Comparison of ENCODE assay signal across 32 mouse cellular contexts in genomic region chr2:149742661-149743060, GRCm38 (mm10).
"Had no signal": no experiment of that assay in that cellular context is flagged by ENCODE, and none has a peak within 500 bp of the region (broad histone marks: within the 10 kb centered on the region; RNA-seq: fewer than 3 reads in every experiment).

No protein-coding gene starts in this region.

- DNase-seq: left cerebral cortex, postnatal 4 days; liver; liver, embryonic 13.5 days; liver, postnatal 0 days; lung, adult 18-20 months; lung, adult 2 months; lung, embryonic 14.5 days; lung, postnatal 10 days; lung, postnatal 14 days; lung, postnatal 36 days; lung, postnatal 4 days; midbrain, embryonic 14.5 days had no signal

- H3K27ac ChIP-seq: limb, embryonic 10.5 days; limb, embryonic 12.5 days; limb, embryonic 13.5 days; limb, embryonic 15.5 days; liver, embryonic 12.5 days; liver, embryonic 13.5 days; liver, embryonic 14.5 days; liver, embryonic 15.5 days; lung, embryonic 15.5 days; macrophage; midbrain, embryonic 10.5 days; midbrain, embryonic 12.5 days; midbrain, embryonic 13.5 days; midbrain, embryonic 15.5 days; neural tube, embryonic 12.5 days had no signal

- H3K4me2 ChIP-seq: limb, embryonic 12.5 days; limb, embryonic 13.5 days; limb, embryonic 15.5 days; liver, embryonic 11.5 days; liver, embryonic 12.5 days; liver, embryonic 13.5 days; liver, embryonic 15.5 days; lung, embryonic 14.5 days; lung, embryonic 15.5 days; midbrain, embryonic 11.5 days; midbrain, embryonic 12.5 days; midbrain, embryonic 13.5 days; midbrain, embryonic 15.5 days; neural tube, embryonic 12.5 days had no signal

- H3K36me3 ChIP-seq: limb, embryonic 10.5 days; limb, embryonic 12.5 days; limb, embryonic 13.5 days; limb, embryonic 15.5 days; liver, embryonic 12.5 days; liver, embryonic 13.5 days; liver, embryonic 15.5 days; lung, embryonic 15.5 days; midbrain, embryonic 10.5 days; midbrain, embryonic 12.5 days; midbrain, embryonic 13.5 days; midbrain, embryonic 15.5 days; neural tube, embryonic 12.5 days had no signal

- H3K9ac ChIP-seq: limb, embryonic 12.5 days; limb, embryonic 13.5 days; limb, embryonic 15.5 days; liver, embryonic 12.5 days; liver, embryonic 13.5 days; liver, embryonic 14.5 days; liver, embryonic 15.5 days; liver, postnatal 0 days; lung, embryonic 14.5 days; lung, embryonic 15.5 days; midbrain, embryonic 12.5 days; midbrain, embryonic 13.5 days; midbrain, embryonic 15.5 days; neural tube, embryonic 12.5 days had no signal

- H3K4me3 ChIP-seq: limb, embryonic 10.5 days; limb, embryonic 12.5 days; limb, embryonic 13.5 days; limb, embryonic 15.5 days; liver, embryonic 12.5 days; liver, embryonic 13.5 days; liver, embryonic 15.5 days; lung, embryonic 15.5 days; megakaryocyte, embryonic 14.5 days; midbrain, embryonic 10.5 days; midbrain, embryonic 12.5 days; midbrain, embryonic 13.5 days; midbrain, embryonic 15.5 days; myocyte; neural tube, embryonic 12.5 days had no signal

- H3K9me3 ChIP-seq: limb, embryonic 10.5 days; limb, embryonic 12.5 days; limb, embryonic 13.5 days; limb, embryonic 15.5 days; liver, embryonic 13.5 days; lung, embryonic 15.5 days; midbrain, embryonic 10.5 days; midbrain, embryonic 12.5 days; midbrain, embryonic 13.5 days; midbrain, embryonic 15.5 days; neural tube, embryonic 12.5 days had no signal

- H3K4me1 ChIP-seq: limb, embryonic 10.5 days; limb, embryonic 12.5 days; limb, embryonic 13.5 days; limb, embryonic 15.5 days; liver, embryonic 12.5 days; liver, embryonic 13.5 days; liver, embryonic 15.5 days; lung, embryonic 15.5 days; megakaryocyte, embryonic 14.5 days; midbrain, embryonic 10.5 days; midbrain, embryonic 12.5 days; midbrain, embryonic 15.5 days; neural tube, embryonic 12.5 days had no signal

- H3K27me3 ChIP-seq: limb, embryonic 12.5 days; limb, embryonic 13.5 days; limb, embryonic 15.5 days; liver, embryonic 12.5 days; liver, embryonic 13.5 days; liver, embryonic 15.5 days; lung, embryonic 15.5 days; megakaryocyte, embryonic 14.5 days; midbrain, embryonic 12.5 days; midbrain, embryonic 13.5 days; midbrain, embryonic 15.5 days; neural tube, embryonic 12.5 days had no signal

- ATAC-seq: liver, embryonic 12.5 days; liver, postnatal 0 days; lung, postnatal 0 days; midbrain, embryonic 13.5 days; midbrain, embryonic 15.5 days; midbrain, embryonic 16.5 days had no signal
